Mouse (Mus musculus): Measurements from ENCODE around the gene Ppm1g.
A peak's percentile ranks its signal among the peaks of the same experiment; 100 is the strongest.

The Ppm1g gene

GRCm38 (mm10) chr5:31220448-31221303, at the start of gene Ppm1g:
Gene Ppm1g, minus strand, starts transcription at chr5:31220687.
- peak; percentile 84 for DNase-seq (ENCODE audit: low read depth, low spot score)

- no peak for DNase-seq (ENCODE audit: low read depth, low spot score)
These were observed 47.2 kb upstream of the Ppm1g start for GRCm38 (mm10) chr5:31267686-31268085.

GRCm38 (mm10) chr5:31266101-31266500, 45.6 kb upstream of the Ppm1g start:
- DNase-seq (ENCODE audit: low read depth, low spot score), result no peak

GRCm38 (mm10) chr5:31257616-31258015, 37.1 kb upstream of the Ppm1g start:
- DNase-seq (ENCODE audit: low read depth, low spot score), result no peak

GRCm38 (mm10) chr5:31255971-31256370, 35.5 kb upstream of the Ppm1g start:
- DNase-seq (ENCODE audit: low read depth, low spot score), result no peak

GRCm38 (mm10) chr5:31255381-31255780, 34.9 kb upstream of the Ppm1g start:
- DNase-seq (ENCODE audit: low read depth, low spot score), result no peak

- DNase-seq (ENCODE audit: low read depth, low spot score), result no peak
These were observed 34.4 kb upstream of the Ppm1g start for GRCm38 (mm10) chr5:31254901-31255300.

- no peak for DNase-seq (ENCODE audit: low read depth, low spot score)
These were observed 34.0 kb upstream of the Ppm1g start for GRCm38 (mm10) chr5:31254452-31254851.

GRCm38 (mm10) chr5:31253806-31254205, 33.3 kb upstream of the Ppm1g start:
- no peak for DNase-seq (ENCODE audit: low read depth, low spot score)

- no peak for DNase-seq (ENCODE audit: low read depth, low spot score)
These were observed 32.5 kb upstream of the Ppm1g start for GRCm38 (mm10) chr5:31252795-31253545.

GRCm38 (mm10) chr5:31252151-31252550, 31.7 kb upstream of the Ppm1g start:
- DNase-seq (ENCODE audit: low read depth, low spot score), result no peak

GRCm38 (mm10) chr5:31251541-31252101, 31.1 kb upstream of the Ppm1g start, which contains the start of gene Krtcap3:
Gene Krtcap3, plus strand, starts transcription at chr5:31251691.
- DNase-seq (ENCODE audit: low read depth, low spot score), result no peak

- DNase-seq (ENCODE audit: low read depth, low spot score), result no peak
These were observed 30.2 kb upstream of the Ppm1g start for GRCm38 (mm10) chr5:31250716-31251115.

GRCm38 (mm10) chr5:31242191-31242590, 21.7 kb upstream of the Ppm1g start:
- no peak for DNase-seq (ENCODE audit: low read depth, low spot score)

GRCm38 (mm10) chr5:31241522-31242034, 21.1 kb upstream of the Ppm1g start:
- DNase-seq (ENCODE audit: low read depth, low spot score), result no peak

- DNase-seq (ENCODE audit: low read depth, low spot score), result peak; percentile 83
These were observed 20.4 kb upstream of the Ppm1g start, which contains the start of the genes Nrbp1 and Gm9970 for GRCm38 (mm10) chr5:31240637-31241521. Gene Nrbp1, plus strand, starts transcription at chr5:31240864. Gene Gm9970, minus strand, starts transcription at chr5:31241232.

- DNase-seq (ENCODE audit: low read depth, low spot score), result no peak
These were observed 6.2 kb upstream of the Ppm1g start for GRCm38 (mm10) chr5:31226641-31227040.

- no peak for DNase-seq (ENCODE audit: low read depth, low spot score)
These were observed 2.2 kb upstream of the Ppm1g start for GRCm38 (mm10) chr5:31222696-31223095.

GRCm38 (mm10) chr5:31221304-31221945, 938 bp upstream of the Ppm1g start:
- DNase-seq (ENCODE audit: low read depth, low spot score), result no peak

GRCm38 (mm10) chr5:31219911-31220447, 508 bp downstream of the Ppm1g start:
- DNase-seq (ENCODE audit: low read depth, low spot score), result no peak
